Mouse (Mus musculus): Measurements from ENCODE around the gene Ppfia1.

Gene Ppfia1

DNA sequence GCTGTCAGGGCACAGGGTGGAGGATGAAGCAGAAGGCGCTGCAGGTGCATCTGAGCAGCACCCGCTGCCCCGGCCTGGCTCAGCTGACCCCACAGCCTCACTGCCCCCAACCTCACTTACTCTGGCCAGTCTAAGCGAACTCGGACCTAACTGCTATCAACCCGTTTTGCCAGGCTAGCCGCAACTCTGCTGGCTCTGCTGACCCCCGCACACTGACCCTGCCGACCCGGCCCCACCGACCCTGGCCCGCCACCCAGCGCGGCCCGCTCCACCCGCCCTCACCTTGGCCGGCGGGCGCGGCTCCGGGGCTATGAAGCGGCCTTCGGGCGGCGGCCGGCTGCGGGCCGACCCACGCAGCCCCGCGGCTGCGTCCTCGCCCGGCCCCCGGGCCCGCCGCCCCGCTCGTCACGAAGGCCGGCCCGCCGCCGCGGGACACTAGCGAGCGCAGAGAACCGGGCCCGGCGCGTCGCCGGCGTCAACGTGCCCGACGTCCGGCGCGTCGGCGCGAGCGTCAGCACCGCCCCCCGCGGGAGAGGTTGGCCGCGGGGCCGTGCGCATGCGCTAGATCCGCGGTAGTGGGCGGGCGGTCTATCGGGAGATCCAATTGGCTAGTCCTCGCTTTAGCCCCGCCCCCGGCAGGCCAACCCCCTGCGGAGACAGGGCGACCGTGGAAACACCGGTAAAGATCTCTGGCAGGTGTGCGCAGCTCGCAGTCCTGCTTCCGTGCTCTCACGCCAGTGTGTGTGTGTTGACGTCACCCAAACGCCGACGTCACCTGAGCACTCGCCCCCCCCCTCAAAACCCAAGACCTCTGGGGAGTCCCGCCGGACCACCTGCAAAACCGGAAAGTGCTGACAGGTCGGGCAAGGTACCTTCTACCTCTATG lies at the start of gene Ppfia1:
TSS of gene Ppfia1 (minus strand) at position 493 of the 886 bp plus-strand sequence.
- DNase-seq (ENCODE audit: low read depth) = peak; percentile 88

DNA sequence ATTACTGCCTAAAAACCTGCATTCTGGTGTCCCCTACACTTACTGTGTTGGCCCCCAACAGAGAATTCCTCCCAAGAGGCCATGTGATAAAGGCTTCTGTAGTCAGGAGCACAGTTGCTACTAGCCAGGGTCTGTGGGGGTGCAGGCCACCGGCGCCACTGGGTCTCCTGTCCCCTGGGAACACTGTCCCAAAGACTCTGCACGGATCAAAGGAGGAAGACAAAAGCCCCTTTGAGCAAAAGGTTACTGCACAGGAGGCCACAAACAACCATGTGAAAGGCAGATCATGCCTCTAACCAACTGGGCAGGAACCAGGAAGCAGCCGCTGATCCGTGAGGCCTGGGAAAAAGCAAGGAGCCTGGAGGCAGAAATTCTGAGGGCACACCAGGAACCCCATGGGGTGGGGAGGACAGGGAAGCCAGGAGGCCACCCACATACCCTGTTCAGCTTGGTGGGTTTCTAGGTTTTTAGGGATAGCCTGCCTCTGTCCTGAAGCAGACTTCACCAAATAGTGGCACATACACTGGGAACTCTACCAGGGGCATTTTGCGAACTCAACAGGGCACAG lies 46.9 kb upstream of the Ppfia1 start:
- no peak for DNase-seq (ENCODE audit: low read depth)

DNA sequence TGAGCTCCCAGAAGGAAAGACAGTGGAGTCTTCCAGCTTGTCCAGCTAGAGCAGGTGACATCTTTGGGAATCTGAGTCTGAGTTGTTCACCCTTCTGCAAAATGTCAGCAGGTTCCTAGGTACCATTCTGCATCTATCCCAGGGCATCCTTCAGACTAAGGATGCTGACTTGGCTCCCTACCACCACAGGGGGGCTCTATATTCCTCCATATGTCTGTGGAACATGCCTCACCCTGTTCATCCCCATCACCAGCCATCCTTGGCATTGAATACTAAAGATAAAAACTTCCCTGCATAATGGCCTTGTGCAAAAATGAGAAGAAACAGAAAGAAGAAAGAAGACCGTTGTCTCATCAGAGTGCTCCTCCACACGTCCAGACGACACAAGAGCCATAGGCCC lies 36.0 kb upstream of the Ppfia1 start:
- no peak for DNase-seq (ENCODE audit: low read depth)

DNA sequence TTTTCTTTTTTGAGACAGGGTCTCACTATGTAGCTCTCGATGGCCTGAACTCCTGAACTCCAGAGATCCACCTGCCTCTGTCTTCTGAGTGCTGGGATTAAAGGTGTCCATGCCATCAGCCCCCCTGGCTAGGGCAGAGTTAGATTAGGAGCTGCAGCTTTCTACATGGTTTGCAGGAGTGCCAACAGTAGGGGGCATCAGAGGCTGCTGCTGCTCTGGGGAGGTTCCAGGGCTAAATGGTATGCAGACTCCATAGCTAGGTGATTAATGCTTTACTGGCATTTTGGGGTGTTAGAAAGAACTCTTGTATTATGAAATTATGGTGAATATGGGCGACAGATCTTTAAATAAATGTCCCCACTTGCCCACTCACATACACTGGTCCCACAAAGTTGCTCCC lies 33.8 kb upstream of the Ppfia1 start:
- DNase-seq (ENCODE audit: low read depth) = no peak

DNA sequence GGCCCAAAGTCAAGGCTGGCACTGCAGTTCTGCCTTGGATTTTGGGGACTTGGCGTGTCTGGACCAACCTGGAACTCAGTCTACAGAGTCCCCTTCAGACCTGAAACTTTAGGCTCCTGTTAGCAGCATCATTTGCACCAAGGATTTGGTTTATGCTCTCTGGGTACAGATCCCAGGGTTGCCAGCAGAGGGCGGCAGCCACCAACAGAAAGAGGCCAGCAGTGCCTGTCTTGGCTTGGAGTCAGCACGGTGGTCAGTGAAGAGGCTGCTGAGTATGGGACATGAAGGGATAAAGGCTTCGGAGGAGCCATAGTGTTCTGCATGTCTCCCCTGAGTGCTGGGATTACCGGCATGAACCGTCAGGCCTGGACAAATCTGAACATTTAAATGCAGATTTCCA lies 32.1 kb upstream of the Ppfia1 start:
- DNase-seq (ENCODE audit: low read depth) = peak; percentile 31

DNA sequence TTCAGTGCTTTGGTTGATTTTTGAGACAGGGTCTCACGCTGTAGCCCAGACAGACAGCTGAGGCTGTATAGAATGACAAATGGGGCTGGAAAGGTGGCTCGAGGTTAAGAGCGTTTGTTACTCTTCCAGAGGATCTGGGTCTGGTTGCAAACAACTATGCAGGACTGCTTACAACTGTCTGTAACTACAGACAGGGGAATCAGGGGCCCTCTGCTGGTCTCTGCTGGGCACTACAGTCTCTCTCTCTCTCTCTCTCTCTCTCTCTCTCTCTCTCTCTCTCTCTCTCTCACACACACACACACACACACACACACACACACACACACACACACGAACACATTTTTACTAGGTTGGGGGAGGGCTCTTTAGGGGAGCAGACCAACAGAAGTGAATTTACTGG lies 30.1 kb upstream of the Ppfia1 start:
- peak; percentile 40 for DNase-seq (ENCODE audit: low read depth)

DNA sequence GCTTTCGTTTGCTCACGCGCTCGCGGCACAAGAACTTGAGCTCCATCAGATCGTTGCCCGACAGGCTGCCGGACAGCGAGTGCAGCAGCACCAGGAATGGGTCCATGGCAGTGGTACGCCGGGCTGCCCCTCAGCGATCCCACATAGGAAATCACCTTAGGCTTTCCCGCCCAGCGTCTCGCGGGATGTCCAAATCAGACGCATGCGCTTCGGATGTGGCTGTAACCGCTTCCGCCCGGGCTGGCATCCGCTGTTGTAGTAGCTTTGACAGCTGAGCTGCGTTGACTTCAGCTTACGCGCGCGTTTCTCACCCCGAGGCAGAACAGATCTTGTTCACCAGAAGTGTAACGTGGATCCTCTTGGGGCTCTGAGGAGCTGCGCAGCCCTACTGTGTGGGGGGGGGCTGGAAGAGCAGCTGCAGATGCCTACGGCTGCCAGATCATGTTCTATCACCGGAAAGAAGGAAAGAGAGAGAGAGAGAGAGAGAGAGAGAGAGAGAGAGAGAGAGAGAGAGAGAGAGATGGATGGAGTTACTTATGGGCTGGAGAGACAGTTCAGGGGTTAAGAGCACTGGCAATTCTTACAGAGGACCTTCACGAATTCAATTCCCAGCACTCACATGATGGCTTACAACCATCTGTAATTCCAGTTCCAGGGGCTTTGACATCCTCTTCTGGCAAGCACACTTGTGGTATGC lies 28.9 kb upstream of the Ppfia1 start, which contains the start of gene Fadd:
TSS of gene Fadd (minus strand) at position 180 of the 697 bp plus-strand sequence.
- peak; percentile 91 for DNase-seq (ENCODE audit: low read depth)

DNA sequence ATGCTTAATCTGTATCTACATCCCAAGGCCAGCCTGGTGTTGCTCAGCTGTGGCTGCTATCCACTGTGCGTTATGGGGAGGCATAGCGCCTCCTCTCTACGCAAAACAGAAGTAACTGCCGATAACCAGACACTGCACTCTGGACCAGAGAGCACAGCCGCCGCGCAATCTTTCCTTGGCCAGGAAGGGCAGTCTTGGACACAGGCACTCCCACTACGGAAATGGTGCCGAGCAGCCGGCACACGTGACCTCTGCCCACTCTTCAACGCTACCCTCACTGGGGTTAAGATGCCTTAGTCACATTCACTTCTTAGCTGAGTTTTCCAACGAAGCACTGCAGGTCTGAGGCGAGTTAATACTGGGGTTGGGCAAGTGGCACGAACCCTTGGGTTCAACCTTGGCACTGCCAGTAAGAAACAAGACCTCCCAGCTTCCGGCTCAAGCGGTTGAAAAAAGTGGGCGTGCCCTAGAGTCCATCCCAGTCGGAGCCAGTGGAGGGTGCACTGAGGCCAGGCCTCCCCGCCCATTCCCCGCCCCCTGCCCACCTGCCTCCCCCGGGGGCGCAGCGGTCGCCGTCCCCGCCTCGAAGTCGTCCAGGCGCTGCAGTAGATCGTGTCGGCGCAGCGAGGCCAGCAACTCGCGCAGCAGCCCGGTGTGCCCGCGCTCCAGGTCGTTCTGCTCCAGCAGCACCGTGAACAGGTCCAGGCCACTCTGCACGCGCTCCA lies 28.2 kb upstream of the Ppfia1 start:
- DNase-seq (ENCODE audit: low read depth) = peak; percentile 72

DNA sequence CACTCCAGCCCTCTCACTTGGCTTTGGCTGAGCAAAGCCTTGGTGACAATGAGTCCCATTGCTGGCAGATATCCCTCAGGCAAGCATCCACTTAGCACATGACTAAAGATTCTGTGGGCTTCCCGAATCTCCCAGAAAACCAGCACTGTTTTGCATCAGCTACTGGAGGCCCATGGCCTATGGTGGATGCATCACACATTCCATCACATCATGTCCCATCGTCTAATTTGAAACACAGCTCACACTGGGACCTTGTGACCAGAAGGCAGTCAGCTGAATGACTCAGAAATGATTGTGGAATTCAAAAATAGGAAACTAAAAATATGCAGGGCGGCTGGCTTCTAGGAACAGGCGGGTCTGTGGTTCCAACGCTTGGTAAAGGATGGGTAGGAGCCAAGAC lies 24.3 kb upstream of the Ppfia1 start:
- DNase-seq (ENCODE audit: low read depth) = no peak

DNA sequence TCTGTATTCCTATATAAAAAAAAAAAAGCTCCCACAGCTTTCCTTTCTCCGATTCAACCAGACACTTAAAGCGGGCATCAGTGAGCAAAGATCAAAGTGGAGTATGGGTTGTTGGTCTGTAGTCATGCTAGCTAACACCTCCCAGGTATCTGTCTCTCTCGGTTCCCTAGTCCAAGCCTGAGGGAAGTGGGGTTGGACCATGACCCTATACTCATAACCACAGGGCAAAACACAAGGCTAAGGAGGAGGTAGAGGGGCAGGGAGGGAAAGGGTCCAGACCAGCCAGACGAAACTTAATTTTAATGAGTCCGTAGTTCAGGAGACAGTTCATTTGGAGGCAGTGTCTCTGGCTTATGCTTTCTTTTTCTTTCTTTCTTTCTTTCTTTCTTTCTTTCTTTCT lies 18.7 kb upstream of the Ppfia1 start:
- DNase-seq (ENCODE audit: low read depth) = no peak

DNA sequence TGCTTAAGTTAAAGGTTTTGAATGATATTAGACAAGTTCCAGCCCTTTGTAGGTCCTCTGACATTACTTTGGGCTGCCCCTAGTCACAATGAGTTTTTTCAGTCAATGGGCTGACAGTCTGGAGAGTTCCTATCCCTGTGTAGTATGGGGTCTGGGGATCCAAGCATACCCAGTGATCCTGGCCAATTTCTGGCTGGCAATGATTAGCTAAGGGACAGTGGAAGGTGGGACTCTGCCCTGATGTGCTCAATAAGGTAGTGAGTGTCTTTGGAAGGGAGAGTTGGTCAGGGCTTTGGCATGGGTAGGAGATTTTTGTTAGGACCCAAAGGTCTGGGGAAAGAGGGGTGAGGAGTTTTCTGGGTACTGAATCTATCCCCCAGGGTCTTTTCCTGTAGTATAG lies 18.1 kb upstream of the Ppfia1 start:
- no peak for DNase-seq (ENCODE audit: low read depth)

DNA sequence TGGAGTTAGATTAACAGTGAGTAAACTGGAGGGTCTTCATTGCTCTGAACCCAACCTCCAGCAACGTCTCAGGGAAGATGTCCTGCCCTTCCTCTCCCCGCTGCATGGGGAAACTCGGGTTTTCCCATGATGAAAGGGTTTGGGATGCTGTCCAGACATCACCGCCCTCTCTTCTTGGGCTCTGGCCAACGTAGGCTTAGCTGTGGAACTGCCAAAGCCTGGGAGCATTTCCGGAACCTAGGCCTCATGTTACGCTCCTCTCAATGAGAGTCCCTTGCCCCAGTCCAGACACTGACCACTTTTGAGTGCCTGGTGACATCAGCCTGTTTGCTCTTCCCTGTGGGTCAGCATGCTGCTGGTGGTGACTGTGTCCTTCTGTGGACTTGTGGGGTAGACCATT lies 15.9 kb upstream of the Ppfia1 start:
- no peak for DNase-seq (ENCODE audit: low read depth)

DNA sequence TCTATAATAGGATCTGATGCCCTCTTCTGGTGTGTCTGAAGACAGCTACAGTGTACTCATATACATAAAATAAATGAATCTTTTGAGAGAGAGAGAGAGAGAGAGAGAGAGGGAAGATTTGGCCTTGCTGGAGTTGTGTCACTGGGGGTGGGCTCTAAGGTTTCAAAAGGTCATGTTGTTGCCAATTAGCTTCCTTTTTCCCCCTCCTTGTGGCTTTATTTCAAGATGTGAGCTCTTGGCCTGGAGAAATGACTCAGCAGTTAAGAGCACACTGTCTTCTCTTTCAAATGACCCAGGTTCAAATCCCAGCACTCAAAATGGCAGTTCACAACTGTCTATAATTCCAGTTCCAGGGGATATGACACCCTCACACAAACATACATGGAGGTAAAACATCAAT lies 14.6 kb upstream of the Ppfia1 start:
- DNase-seq (ENCODE audit: low read depth) = no peak

DNA sequence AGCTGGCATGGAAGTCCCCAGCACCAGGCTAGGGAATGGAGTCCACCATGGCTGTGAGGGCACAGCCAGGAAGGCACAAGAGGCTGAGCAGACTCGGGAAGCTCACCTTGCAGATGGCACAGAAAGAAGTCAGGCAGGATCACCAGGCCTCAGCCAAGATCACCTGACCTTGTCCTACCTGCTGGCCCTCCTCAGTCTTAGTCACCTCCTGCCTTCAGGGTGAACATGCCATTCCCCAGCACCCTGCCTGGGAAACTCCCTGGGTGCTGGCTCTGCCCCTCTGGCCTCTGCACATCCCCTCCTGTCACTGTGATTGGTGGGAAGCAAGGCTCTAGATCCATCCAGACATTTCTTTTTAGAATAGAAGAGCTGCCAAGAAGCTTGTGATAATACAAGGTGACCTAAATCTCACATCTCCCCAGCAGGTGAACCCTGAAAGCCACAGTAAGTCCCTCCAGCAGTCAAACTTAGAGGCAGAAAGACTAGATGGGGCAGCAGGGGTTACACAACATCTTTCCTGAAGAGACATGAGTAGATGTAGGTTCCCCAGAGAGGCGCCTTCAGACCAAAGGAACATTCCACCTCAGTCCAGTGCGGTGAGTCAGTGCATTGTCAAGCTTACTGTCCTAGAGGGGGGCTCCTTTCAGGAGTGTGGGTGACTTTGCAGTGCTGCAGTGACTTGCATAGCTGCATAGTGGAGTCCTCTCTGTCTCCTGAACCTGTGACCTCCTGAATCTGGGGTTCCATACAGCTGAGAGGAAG lies 13.6 kb upstream of the Ppfia1 start:
- DNase-seq (ENCODE audit: low read depth) = no peak

DNA sequence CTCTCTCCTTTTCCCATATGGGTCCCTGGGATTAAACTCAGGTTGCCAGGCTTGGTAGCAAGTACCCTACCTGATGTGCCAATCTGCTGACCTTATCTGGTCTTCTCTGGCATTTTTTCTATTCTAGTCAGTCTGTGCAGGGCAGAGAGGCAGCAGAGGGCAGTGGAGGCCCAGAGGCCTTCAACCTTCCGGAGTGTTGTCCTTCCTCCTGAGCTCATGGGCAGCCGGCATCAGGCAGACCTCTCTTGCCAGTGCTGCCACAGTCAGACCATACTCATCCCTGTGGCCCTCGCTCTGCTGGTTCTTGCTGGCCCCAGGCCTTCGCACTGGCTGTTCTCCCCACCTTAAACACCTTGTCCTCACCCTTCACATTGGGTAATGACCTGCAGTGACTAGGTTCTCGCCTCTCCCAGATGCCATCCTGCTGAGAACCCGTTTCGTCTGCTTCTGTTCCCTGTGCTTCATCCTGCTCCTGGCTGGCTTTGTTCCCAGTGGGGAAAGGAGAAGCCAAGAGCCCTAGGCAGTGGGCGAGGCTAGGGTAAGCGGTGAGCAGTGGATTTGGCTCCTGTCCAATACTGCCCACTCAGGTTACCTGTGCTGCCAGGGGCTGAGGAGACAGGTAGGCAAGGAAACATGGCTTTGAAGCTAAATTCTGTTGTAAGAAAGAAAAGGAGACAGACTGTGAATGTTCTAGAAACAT lies 10.1 kb upstream of the Ppfia1 start:
- DNase-seq (ENCODE audit: low read depth) = no peak

DNA sequence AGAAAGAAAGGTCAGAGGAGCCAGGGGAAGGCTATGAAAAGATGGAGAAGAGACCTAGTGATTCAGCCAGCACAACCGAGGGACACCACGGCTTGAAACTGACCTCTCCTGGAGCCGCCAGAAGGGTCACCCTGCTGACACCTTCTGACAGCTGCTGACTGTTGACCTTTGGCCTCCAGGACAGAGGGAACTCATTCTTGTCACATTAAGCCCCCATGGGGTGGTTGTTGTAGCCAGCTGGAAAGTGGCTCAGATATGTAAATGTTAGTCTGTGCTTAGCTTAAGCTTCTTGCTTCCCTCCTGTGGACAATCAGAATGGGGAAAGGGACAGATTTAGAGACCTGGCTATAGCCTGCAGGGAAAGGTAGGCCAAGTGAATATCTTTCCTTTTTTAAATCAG lies 8.5 kb upstream of the Ppfia1 start:
- DNase-seq (ENCODE audit: low read depth) = no peak

DNA sequence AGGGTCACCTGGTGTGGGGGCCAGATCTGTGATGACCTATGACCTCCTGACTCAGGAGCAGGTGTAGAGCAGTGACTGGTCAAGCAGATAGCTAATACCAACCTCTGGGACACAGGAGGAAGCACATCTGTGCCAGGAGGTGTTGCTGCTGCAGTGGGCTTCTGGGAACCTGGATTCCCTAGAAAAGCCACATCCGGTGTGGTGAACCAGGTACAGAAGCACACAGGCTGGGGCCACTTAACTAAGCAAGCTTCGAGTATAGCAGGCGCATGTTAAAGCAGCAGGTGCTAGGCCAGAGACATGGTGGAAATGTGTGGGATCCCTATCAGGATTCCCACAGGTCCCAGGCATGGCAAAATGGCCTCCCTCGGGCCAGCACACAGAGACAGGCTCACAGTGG lies 7.1 kb upstream of the Ppfia1 start:
- DNase-seq (ENCODE audit: low read depth) = no peak

DNA sequence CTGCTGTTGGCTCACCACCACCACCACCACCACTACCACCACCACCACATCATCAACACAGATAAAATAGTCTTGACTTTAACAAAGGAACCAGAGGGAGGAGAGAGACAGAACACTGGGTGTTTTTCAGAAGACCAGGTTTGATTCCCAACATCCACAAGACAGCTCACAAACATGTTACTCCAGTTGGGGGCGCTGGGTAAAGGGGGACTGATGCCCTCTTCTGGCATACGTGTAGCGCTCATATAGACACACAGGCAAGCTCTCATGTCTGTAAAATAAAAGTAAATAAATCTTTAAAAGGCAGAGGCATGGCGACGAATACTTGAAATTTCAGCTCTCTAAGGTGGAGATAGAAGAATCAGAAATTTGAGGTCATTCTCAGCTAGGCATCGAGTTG lies 5.0 kb upstream of the Ppfia1 start:
- DNase-seq (ENCODE audit: low read depth) = no peak

DNA sequence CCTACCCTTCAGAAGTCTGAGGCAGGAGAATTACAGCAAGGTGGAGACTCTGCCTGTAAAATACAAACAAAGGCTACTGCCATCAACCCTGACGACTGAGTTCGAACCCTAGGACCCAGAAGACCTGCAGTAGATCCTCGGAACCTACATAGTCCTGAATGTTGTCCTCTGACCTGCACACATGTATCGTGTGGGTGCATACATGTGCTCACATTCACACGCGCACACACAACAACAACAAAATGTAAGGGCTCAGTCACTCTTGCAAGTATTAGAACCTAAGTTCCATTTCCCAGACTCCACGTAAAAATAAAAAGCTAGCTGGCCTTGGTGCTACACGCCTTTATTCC lies 569 bp upstream of the Ppfia1 start:
- no peak for DNase-seq (ENCODE audit: low read depth)

DNA sequence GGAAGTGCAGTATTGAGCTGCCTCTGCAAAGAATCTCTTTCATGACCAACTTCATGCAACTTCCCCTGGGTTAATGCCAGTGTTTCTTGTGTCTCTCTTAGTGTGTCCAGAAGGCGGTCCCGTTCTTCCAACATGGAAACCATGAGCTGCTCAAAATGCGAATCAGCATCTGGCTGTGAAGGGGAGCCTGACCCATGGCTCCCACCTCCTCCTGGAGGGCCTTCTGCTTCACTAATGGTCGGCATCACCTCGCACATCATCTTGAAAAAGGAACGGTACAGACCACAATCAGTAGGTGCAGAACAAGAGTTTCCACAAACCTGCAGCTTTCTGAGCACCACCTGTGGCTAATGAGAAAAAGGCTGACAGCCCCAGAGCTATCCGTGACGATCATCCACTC lies 1.3 kb downstream of the Ppfia1 start:
- DNase-seq (ENCODE audit: low read depth) = no peak

DNA sequence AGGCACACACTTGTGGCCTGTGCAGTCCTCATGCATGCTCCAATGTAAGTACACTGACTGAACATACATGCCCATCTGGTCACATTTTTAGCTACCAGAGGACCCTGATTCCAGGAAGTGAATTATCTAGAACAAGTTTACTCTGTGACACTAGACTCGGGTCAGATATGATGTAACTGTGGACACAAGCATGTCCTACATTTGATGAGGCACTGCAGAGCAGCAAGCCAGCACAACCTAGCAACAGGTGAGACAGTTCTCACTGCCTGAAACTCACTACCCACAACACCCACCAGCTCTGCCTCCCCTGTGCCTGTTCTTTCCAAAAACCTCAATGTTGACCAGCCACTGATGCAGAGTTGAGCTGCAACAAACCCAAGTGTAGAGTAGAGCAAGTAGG lies 2.7 kb downstream of the Ppfia1 start:
- no peak for DNase-seq (ENCODE audit: low read depth)
